Mouse (Mus musculus) cerebellum, adult 8-10 months (tissue): ENCODE measurements at regions not wholly inside any gene's neighbourhood (a gene's known extent, or its start where the extent isn't known, plus 50 kb on each side); places are given as distances from the start of the nearest gene placed in this dataset.

Experiments
- DNase-seq: peaks from one replicate; pipeline ENCODE4 v3.0.0; 2022

GRCm38 (mm10) chr14:54097026-54097425 is 156.9 kb downstream of the Dad1 start:
- DNase-seq, result no peak

GRCm38 (mm10) chr14:54092444-54092843 is 161.5 kb downstream of the Dad1 start:
- DNase-seq, result no peak

GRCm38 (mm10) chr14:54086660-54087059 is 167.2 kb downstream of the Dad1 start:
- no peak for DNase-seq

GRCm38 (mm10) chr14:54074659-54075058 is 179.2 kb downstream of the Dad1 start:
- DNase-seq, result no peak

- no peak for DNase-seq
Measured at GRCm38 (mm10) chr14:54072283-54072912, 181.5 kb downstream of the Dad1 start.

- no peak for DNase-seq
Measured at GRCm38 (mm10) chr14:54070240-54070639, 183.7 kb downstream of the Dad1 start.

- no peak for DNase-seq
Measured at GRCm38 (mm10) chr14:54068684-54069083, 185.2 kb downstream of the Dad1 start.

GRCm38 (mm10) chr14:54065466-54065865 is 188.4 kb downstream of the Dad1 start:
- DNase-seq, result no peak

GRCm38 (mm10) chr14:54064541-54065402 is 189.1 kb downstream of the Dad1 start:
- DNase-seq, result peak; percentile 45

- DNase-seq, result no peak
Measured at GRCm38 (mm10) chr14:54061570-54061969, 192.3 kb downstream of the Dad1 start.

- peak; percentile 46 for DNase-seq
Measured at GRCm38 (mm10) chr14:54059776-54060175, 194.1 kb downstream of the Dad1 start.

- DNase-seq, result no peak
Measured at GRCm38 (mm10) chr14:54059096-54059495, 194.8 kb downstream of the Dad1 start.

- DNase-seq, result no peak
Measured at GRCm38 (mm10) chr14:54056691-54057090, 197.2 kb downstream of the Dad1 start.

- DNase-seq, result no peak
Measured at GRCm38 (mm10) chr14:54055390-54055789, 198.5 kb downstream of the Dad1 start.

- DNase-seq, result no peak
Measured at GRCm38 (mm10) chr14:54042286-54042685, 211.6 kb downstream of the Dad1 start.

GRCm38 (mm10) chr14:54040644-54041043 is 213.3 kb downstream of the Dad1 start:
- no peak for DNase-seq

GRCm38 (mm10) chr14:54034516-54034915 is 219.4 kb downstream of the Dad1 start:
- DNase-seq, result no peak

- no peak for DNase-seq
Measured at GRCm38 (mm10) chr14:54023552-54023951, 230.4 kb downstream of the Dad1 start.

- no peak for DNase-seq
Measured at GRCm38 (mm10) chr14:54021443-54021842, 232.5 kb downstream of the Dad1 start.

GRCm38 (mm10) chr14:54014628-54015027 is 239.3 kb downstream of the Dad1 start:
- no peak for DNase-seq

GRCm38 (mm10) chr14:54002083-54002482 is 251.8 kb downstream of the Dad1 start:
- DNase-seq, result no peak

GRCm38 (mm10) chr14:54000527-54000926 is 253.4 kb downstream of the Dad1 start:
- DNase-seq, result no peak

- no peak for DNase-seq
Measured at GRCm38 (mm10) chr14:53993427-53993826, 260.5 kb downstream of the Dad1 start.

- DNase-seq, result no peak
Measured at GRCm38 (mm10) chr14:53992712-53993286, 261.1 kb downstream of the Dad1 start.
